Mouse (Mus musculus) liver, adult 2 months (tissue): ENCODE results near the gene Mustn1. TPM values are rescaled to one million over a fixed set of nuclear protein-coding genes. Genes with fewer than 3 reads are reported as not detected.

Source experiments
- DNase-seq: peaks from one replicate; pipeline ENCODE4 v3.0.0-alpha.2; 2011; ENCODE audit warnings: low read depth, low spot score; ENCODE audit errors: extremely low read depth
- H3K27ac ChIP-seq: fragments of 200-500 bp; replicated peaks from 2 replicates; pipeline ENCODE4 v1.5.1; 2012; ENCODE audit warnings: low read depth, mild to moderate bottlenecking, control low read depth, inconsistent platforms, low read length; ENCODE audit not compliant: insufficient read depth
- H3K27me3 ChIP-seq: fragments of 200-500 bp; 2 replicates; pipeline ENCODE4 v1.6.1; 2012; ENCODE audit warnings: mild to moderate bottlenecking, moderate library complexity, low read length, inconsistent platforms; ENCODE audit not compliant: control insufficient read depth, insufficient read depth
- H3K36me3 ChIP-seq: fragments of 200-500 bp; 2 replicates; pipeline ENCODE4 v1.6.1; 2012; ENCODE audit warnings: low read length, inconsistent platforms; ENCODE audit not compliant: control insufficient read depth, insufficient read depth
- H3K4me1 ChIP-seq: fragments of 200-500 bp; 2 replicates; pipeline ENCODE4 v1.6.1; 2011; ENCODE audit warnings: low read length; ENCODE audit not compliant: control insufficient read depth, insufficient read depth
- H3K4me3 ChIP-seq: fragments of 200-500 bp; 2 replicates; pipeline ENCODE4 v1.5.1; 2011; ENCODE audit warnings: low read depth, mild to moderate bottlenecking, control low read depth, low read length, moderate library complexity; ENCODE audit not compliant: insufficient read depth
- H3K79me2 ChIP-seq: fragments of 200-500 bp; 2 replicates; pipeline ENCODE4 v1.6.1; 2012; ENCODE audit warnings: inconsistent platforms, mild to moderate bottlenecking, low read length, moderate library complexity; ENCODE audit not compliant: control insufficient read depth, insufficient read depth
- H3K9ac ChIP-seq: fragments of 200-500 bp; 2 replicates; pipeline ENCODE4 v1.6.1; 2012; ENCODE audit warnings: low read depth, mild to moderate bottlenecking, control low read depth, inconsistent platforms, low read length
- CTCF ChIP-seq: fragments of 200-500 bp; IDR thresholded peaks from 2 replicates; pipeline ENCODE4 v1.5.1; 2011; ENCODE audit warnings: low read depth, low read length, control low read depth
- POLR2A ChIP-seq: fragments of 200-500 bp; IDR thresholded peaks from 2 replicates; pipeline ENCODE4 v1.6.1; 2011; ENCODE audit warnings: low read length, control low read depth; ENCODE audit not compliant: insufficient read depth; ENCODE audit errors: extremely low read depth
- WGBS: fragments of 180-500 bp; shearing (Covaris S2); methylation state at CpG from one replicate; pipeline ENCODE4 v1.1.7; 2018; 5-methylcytosine and 5-hydroxymethylcytosine counted together
- polyA plus RNA-seq: library from polyadenylated mRNA; depleted of rRNA; stranded (reverse); fragments of >200 nt; gene quantifications from 2 replicates; pipeline ENCODE4 v1.2.3, GENCODE M21; 2012; rRNA removed
- total RNA-seq: library from RNA; depleted of rRNA; stranded (reverse); fragments of >200 nt; gene quantifications from 2 replicates; pipeline ENCODE4 v1.2.3, GENCODE M21; 2014; rRNA removed

Mustn1 gene
- total RNA-seq (1.0 and 2.3 TPM in 2 replicates), polyA plus RNA-seq (4.1 and 4.4 TPM in 2 replicates)

DNA sequence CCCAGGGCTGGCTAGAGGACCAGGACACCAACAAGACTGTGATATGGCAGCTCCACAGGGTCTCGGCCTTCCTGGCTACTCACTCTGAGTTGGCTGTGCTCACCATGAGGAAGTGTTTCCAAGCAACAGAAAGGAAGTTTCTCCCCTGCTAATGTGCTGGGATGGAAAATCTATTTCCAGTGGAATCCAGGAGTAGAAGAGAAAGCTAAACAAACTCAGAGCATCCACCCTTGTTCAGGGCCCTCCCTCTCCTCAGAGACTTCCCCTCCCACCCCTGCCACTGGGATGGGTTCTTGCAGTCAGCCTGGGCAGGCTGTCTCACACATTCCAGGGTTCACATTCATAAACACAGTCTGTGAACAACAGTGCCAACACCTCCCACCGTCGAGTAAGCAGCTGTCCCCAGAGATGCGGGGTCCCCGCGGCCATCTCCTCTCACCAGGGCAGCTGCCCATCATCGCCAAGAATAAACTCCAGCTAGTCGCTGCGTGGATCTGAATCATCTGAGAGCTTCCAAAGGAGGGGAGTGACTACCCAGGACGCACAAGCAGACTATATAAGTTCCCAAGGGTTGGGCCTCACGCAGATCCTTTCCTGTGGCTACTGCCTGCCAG is at the start of gene Mustn1:
Gene Mustn1 (plus strand): TSS at position 243 of the 614 bp plus-strand sequence.
- TF ChIP-seq CTCF, result no peak
- no peaks in the 10 kb centered on the region for H3K79me2 ChIP-seq
- 73% methylated on average over 11 of the region's 11 CpGs for WGBS
- DNase-seq, result no peak
- peak within 1 kb of the TSS; percentile 15 for H3K4me3 ChIP-seq
- no peaks in the 10 kb centered on the region for H3K27me3 ChIP-seq
- H3K36me3 ChIP-seq, result no peaks in the 10 kb centered on the region
- peaks cover 16% of the 10 kb centered on the region for H3K4me1 ChIP-seq
- H3K27ac ChIP-seq, result peak within 1 kb of the TSS; percentile 5; the same call in 1 of the 2 replicates
- H3K9ac ChIP-seq, result no peak within 1 kb of the TSS; the same call in 1 of the 2 replicates

DNA sequence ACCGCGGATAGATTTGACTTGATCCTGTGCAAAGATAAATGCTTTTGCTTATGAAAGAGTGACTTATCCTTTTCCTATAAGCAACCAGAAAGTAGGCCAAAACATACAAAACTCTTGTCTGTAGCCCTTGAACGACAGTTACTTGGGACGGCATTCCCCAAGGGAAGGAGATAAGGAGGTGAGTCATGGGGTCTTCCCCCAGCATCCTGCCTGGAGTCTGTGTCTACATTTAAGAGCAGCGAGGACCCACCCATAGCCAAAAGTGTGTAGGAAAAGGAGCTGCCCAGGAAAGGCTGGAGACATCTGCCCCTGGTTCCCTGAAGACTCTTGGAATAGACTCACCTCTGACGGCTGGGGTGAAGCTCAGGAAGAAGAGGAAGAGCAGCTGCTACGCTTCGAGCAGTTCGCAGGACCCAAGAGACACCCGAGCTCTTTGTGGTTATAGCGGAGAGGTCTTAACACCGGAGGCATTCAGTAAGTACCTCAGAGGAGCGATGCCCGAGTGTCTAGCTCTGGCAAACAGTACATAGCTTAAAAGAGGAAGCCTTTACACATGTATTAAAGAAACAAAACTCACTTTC is 41.5 kb upstream of the Mustn1 start:
- no peak for DNase-seq
- 84% methylated on average over 14 of the region's 14 CpGs for WGBS

DNA sequence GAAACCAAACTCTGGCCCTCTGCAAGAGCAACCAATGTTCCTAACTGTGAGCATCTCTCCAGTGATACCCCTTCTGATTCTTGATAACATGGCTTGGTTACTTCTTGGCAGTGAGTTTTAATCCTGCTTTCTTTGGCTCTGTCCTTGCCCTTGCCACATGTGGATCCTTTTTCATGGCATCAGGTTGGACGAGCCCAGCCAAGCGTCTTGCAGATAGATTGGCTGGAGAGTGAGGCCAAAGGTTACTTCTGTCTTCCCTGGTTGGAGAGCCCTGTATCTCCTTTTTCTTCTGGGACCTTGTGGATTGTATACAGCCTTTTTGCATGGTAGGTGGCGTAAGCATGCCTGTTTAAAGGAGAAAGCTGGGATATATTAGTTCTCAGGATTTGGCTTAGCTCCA is 35.3 kb upstream of the Mustn1 start:
- Histone ChIP-seq H3K4me3 (no peak overlapping the region), H3K4me1 (no peaks in the 10 kb centered on the region), H3K9ac (no peak overlapping the region), H3K79me2 (no peaks in the 10 kb centered on the region), H3K27ac (no peak overlapping the region), H3K36me3 (peaks cover 1% of the 10 kb centered on the region; the same call in 1 of the 2 replicates), H3K27me3 (no peaks in the 10 kb centered on the region)
- DNase-seq, result no peak
- TF ChIP-seq POLR2A (no peak), CTCF (no peak)
- WGBS, result 75% methylated on average over 3 of the region's 3 CpGs

More for the DNA sequence above, 41.5 kb upstream of the Mustn1 start:
- peaks cover 2% of the 10 kb centered on the region; the same call in 1 of the 2 replicates for H3K36me3 ChIP-seq
- H3K27me3 ChIP-seq, result no peaks in the 10 kb centered on the region
- H3K4me1 ChIP-seq, result no peaks in the 10 kb centered on the region
- no peak overlapping the region for H3K27ac ChIP-seq
- peaks cover 22% of the 10 kb centered on the region for H3K79me2 ChIP-seq
- H3K9ac ChIP-seq, result no peak overlapping the region
- no peak overlapping the region for H3K4me3 ChIP-seq
- TF ChIP-seq CTCF (no peak), POLR2A (no peak)

DNA sequence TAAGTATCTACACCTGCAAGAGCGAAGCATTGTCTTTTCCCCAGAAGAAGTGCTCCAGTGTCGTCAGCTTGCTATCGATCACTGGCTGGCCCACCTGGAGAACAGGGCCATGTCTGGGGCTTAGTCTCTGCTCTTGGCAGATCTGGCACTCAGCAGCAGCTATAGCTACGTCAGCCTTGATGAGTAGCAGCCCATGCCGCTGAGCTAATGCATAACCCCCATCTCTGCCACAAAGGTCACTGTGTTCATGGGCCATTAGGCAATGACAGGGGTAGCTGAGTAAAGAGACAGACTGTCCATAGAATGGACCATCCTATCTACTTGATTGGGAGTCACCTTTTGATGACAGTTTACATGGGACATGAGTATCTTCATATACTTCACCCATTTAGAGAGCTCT is 28.5 kb upstream of the Mustn1 start:
- H3K27ac ChIP-seq, result no peak overlapping the region
- H3K27me3 ChIP-seq, result no peaks in the 10 kb centered on the region
- 74% methylated on average over 5 of the region's 5 CpGs for WGBS
- no peak overlapping the region for H3K4me3 ChIP-seq
- H3K36me3 ChIP-seq, result no peaks in the 10 kb centered on the region
- peaks cover 5% of the 10 kb centered on the region for H3K79me2 ChIP-seq
- DNase-seq, result no peak
- TF ChIP-seq CTCF (no peak), POLR2A (no peak)
- H3K9ac ChIP-seq, result no peak overlapping the region
- 0 out of 2 replicates have a peak, but pooled peaks cover 1% of the 10 kb centered on the region for H3K4me1 ChIP-seq

DNA sequence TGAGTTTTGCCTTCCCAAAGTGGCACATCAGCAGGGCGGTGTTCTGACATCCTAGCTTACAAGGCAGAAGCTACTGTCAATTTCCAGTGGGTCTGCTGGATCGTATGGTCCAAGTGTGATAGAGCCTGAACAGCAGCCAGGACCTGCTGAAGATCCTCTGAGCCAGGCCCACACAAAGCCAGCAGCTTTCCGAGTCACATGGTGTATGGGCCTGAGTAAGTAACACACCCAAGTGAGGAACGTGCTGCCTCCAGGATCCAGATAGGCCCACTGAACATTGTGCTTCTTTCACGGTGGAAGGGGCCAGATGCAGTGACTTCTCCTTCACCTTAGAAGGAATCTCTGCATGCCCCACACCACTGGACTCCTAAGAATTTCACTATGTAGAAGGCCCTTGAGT is 26.7 kb upstream of the Mustn1 start:
- Histone ChIP-seq H3K4me1 (0 out of 2 replicates have a peak, but pooled peaks cover 1% of the 10 kb centered on the region), H3K79me2 (peaks cover 5% of the 10 kb centered on the region), H3K9ac (no peak overlapping the region), H3K4me3 (no peak overlapping the region), H3K27ac (no peak overlapping the region), H3K27me3 (no peaks in the 10 kb centered on the region), H3K36me3 (no peaks in the 10 kb centered on the region)
- WGBS, result 88% methylated on average over 5 of the region's 5 CpGs
- no peak for DNase-seq
- TF ChIP-seq POLR2A (no peak), CTCF (no peak)

DNA sequence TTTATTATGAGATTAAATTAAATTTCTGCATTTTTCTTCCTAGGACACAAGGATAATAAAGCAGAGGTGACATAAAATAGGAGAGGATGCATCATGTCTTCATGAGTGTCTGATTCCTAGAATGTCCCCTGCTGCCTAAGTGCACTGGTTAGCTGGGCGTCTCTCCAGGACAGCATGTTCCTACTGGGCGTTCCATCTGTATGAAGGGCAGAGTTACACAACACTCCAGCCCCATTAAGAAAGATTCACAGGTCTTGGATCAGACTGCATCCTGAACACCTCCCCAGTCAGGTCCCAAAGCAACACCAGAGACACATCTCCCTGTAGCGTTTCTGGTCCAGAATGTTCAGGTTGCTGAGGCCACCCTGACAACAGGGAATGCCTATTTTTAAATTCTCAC is 23.7 kb upstream of the Mustn1 start:
- H3K27ac ChIP-seq, result no peak overlapping the region
- DNase-seq, result peak; percentile 67
- no peaks in the 10 kb centered on the region for H3K36me3 ChIP-seq
- no peak overlapping the region for H3K9ac ChIP-seq
- H3K27me3 ChIP-seq, result no peaks in the 10 kb centered on the region
- no peak overlapping the region for H3K4me3 ChIP-seq
- 40% methylated on average over 3 of the region's 3 CpGs for WGBS
- H3K4me1 ChIP-seq, result no peaks in the 10 kb centered on the region; the same call in 1 of the 2 replicates
- TF ChIP-seq CTCF (no peak), POLR2A (no peak)
- peaks cover 5% of the 10 kb centered on the region for H3K79me2 ChIP-seq
